Mouse (Mus musculus) liver, embryonic 11.5 days (tissue): ENCODE measurements at regions not wholly inside any gene's neighbourhood (a gene's known extent, or its start where the extent isn't known, plus 50 kb on each side); places are given as distances from the start of the nearest gene placed in this dataset.

Experiments
- ATAC-seq: fragments of 200-750 bp; cut with Nextera tagmentation; replicated peaks from 2 replicates; pipeline ENCODE4 v1.8.0; 2017; ENCODE audit warnings: moderate number of reproducible peaks, mild to moderate bottlenecking, moderate TSS enrichment, moderate library complexity; ENCODE audit not compliant: low FRiP score
- DNase-seq: peaks from one replicate; pipeline ENCODE4 v3.0.0-alpha.2; 2017; ENCODE audit warnings: low spot score
- H3K27ac ChIP-seq: fragments of 300-500 bp; sonication (generic); 2 replicates; pipeline ENCODE4 v1.5.1; 2014; ENCODE audit warnings: mild to moderate bottlenecking, low read depth, low read length, control low read depth
- H3K27me3 ChIP-seq: fragments of 300-500 bp; sonication (generic); replicated peaks from 2 replicates; pipeline ENCODE4 v1.6.1; 2014; ENCODE audit warnings: low read length, mixed read lengths; ENCODE audit not compliant: control insufficient read depth, insufficient read depth
- H3K36me3 ChIP-seq: fragments of 300-500 bp; sonication (generic); 2 replicates; pipeline ENCODE4 v1.6.1; 2014; ENCODE audit warnings: mild to moderate bottlenecking, low read length, moderate library complexity, mixed read lengths; ENCODE audit not compliant: control insufficient read depth, insufficient read depth
- H3K4me1 ChIP-seq: fragments of 300-500 bp; sonication (generic); replicated peaks from 2 replicates; pipeline ENCODE4 v1.6.1; 2014; ENCODE audit warnings: low read length, mixed read lengths; ENCODE audit not compliant: control insufficient read depth, insufficient read depth
- H3K4me2 ChIP-seq: fragments of 300-500 bp; sonication (generic); 2 replicates; pipeline ENCODE4 v1.6.1; 2014; ENCODE audit warnings: mild to moderate bottlenecking, control low read depth, moderate library complexity
- H3K4me3 ChIP-seq: fragments of 300-500 bp; sonication (generic); 2 replicates; pipeline ENCODE4 v1.5.1; 2014; ENCODE audit warnings: low read depth, low read length, control low read depth
- H3K9ac ChIP-seq: fragments of 300-500 bp; sonication (generic); 2 replicates; pipeline ENCODE4 v1.6.1; 2014; ENCODE audit warnings: low read depth, low read length, control low read depth
- H3K9me3 ChIP-seq: fragments of 300-500 bp; sonication (generic); 2 replicates; pipeline ENCODE4 v1.6.1; 2016; ENCODE audit warnings: low read length, inconsistent platforms, mixed read lengths; ENCODE audit not compliant: control insufficient read depth
- WGBS: fragments of 180-500 bp; shearing (Covaris S2); extraction: QIAGEN DNeasy Blood & Tissue Kit; methylation state at CpG from one replicate; pipeline ENCODE4 v1.1.7; 2014; 5-methylcytosine and 5-hydroxymethylcytosine counted together

DNA sequence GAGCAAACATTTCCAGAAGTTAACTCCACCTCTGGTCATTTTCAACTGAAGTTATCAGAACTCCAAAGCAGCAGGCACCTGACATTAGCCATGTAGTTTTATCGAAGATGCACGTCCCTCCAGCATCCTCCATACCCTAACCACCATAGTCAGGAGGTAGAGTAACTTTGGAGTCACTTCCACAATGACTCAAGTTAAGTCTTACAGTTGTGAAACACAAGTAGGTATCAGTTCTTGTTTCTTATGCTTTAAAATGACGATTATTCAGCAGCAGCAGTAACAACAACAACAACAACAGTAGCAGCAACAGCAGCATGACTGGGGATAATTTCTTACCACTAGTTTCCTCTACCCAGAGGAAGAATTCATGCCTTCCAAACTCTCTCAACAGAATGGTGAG is 51.3 kb upstream of the Tank start:
- Histone ChIP-seq H3K27me3 (no peaks in the 10 kb centered on the region), H3K4me1 (0 out of 2 replicates have a peak, but pooled peaks cover 2% of the 10 kb centered on the region), H3K4me3 (no peak overlapping the region), H3K27ac (no peak overlapping the region), H3K36me3 (no peaks in the 10 kb centered on the region), H3K9ac (no peak overlapping the region), H3K4me2 (no peak overlapping the region), H3K9me3 (no peaks in the 10 kb centered on the region)
- no peak for DNase-seq
- no peak for ATAC-seq
- WGBS = 81% methylated on average over 3 of the region's 3 CpGs

DNA sequence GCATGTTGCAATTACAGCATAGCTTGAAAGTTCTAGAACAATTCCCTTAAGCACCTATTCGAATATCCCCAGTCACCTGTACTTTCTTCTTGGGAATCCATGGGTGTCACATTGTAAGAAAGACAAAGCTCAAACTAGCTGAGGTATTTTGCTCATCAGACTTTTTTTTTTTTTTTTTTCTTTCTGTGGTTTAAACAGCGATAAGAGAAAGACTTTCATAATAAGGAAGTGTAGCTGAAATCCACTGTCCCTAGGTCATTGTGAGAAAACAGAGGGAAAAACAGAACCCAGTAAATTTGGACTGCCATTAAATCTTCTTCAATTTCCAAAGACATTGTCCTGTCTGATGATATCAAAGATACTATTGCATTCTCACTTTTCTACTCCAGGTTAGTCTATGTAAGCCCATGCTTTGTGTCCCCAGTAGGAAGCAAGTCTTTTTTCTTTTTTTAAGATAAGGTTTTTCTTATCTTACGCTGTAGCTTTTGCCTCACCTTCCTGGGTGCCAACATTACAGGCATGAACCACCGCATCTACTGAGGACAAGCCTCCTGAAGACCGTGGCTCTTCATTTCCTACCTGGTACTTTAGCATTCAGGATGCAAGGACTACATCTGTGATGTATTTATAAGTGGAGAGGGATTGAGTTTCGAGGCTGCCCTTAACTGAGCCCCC is 54.2 kb upstream of the Tank start:
- no peaks in the 10 kb centered on the region for H3K27me3 ChIP-seq
- H3K27ac ChIP-seq = no peak overlapping the region
- H3K9ac ChIP-seq = no peak overlapping the region
- no peak overlapping the region for H3K4me3 ChIP-seq
- 0 out of 2 replicates have a peak, but pooled peaks cover 2% of the 10 kb centered on the region for H3K4me1 ChIP-seq
- no peaks in the 10 kb centered on the region for H3K9me3 ChIP-seq
- H3K4me2 ChIP-seq = no peak overlapping the region
- no peak for ATAC-seq
- no peaks in the 10 kb centered on the region for H3K36me3 ChIP-seq
- 73% methylated on average over 6 of the region's 6 CpGs for WGBS
- no peak for DNase-seq

DNA sequence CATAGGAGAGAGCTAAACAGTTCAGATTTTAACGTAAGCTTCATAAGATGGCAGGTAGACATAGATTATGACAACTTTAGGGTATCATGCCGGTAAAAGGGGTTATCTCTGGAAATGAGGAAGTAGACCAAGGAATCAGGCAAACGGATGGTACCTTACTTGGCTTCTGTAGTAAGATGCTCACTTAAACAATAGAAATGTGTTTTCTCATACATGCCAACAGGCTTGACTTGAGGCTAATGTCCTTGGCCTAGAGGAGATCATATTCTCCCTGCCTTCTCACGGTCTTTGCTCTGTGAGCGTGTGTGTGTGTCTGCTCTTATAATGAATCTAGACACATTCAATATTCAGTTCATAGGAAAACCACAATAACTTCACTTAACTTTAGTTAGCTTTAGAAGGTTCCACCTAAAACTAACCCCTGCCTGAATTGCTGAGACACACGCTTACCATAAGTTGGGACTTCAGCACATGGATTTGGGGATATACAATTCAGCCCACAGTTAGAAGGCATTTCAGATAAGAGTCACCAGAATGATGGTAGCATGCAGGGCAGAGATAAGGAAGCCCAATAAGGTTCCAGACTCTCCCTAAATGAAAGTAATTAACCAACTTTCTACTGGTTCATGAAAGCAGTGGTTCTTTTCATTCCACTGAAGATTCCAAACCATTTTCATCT is 63.8 kb upstream of the Tank start:
- no peak overlapping the region for H3K4me3 ChIP-seq
- ATAC-seq (peak; percentile 88), DNase-seq (no peak)
- H3K9ac ChIP-seq = no peak overlapping the region
- no peaks in the 10 kb centered on the region for H3K27me3 ChIP-seq
- no peaks in the 10 kb centered on the region for H3K36me3 ChIP-seq
- H3K4me2 ChIP-seq = peak overlapping the region; percentile 11
- H3K9me3 ChIP-seq = no peaks in the 10 kb centered on the region
- WGBS = 44% methylated on average over 6 of the region's 6 CpGs
- H3K4me1 ChIP-seq = peaks cover 15% of the 10 kb centered on the region
- peak overlapping the region; percentile 71 for H3K27ac ChIP-seq

DNA sequence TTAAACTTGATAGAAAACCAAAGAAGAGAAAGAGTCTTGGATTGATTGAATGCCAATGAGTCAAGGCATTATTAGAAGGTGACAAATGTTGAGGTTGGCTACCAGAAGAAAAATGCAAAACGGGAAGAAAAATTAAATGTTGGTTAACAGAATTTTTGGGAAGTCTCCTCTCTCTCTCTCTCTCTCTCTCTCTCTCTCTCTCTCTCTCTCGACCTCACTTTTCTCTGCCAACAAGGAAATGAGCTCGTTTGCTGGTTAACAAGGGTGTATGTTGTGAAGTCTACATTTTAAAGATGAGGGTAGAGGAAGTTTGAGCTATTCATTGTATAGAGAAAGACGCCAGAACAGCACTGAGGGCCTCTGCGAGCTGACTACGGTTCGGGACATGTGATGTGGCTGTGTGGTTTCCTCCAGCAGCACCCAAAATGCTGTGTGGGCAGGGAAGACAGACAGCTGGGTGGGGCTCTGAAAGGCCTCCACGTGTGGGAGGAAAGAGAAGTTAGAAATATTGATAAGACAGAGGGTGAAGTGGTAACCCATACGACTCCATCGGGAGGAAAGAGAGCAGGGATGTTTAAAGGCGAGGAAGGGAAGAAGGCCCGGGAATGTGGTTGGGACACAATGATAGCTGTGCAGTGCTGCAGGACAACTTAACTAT is 64.5 kb upstream of the Tank start:
- Histone ChIP-seq H3K9me3 (no peaks in the 10 kb centered on the region), H3K9ac (no peak overlapping the region), H3K27me3 (no peaks in the 10 kb centered on the region), H3K4me1 (peaks cover 15% of the 10 kb centered on the region), H3K36me3 (no peaks in the 10 kb centered on the region), H3K27ac (peak overlapping the region; percentile 71), H3K4me3 (no peak overlapping the region), H3K4me2 (peak overlapping the region; percentile 11)
- ATAC-seq (peak; percentile 93), DNase-seq (peak; percentile 39)
- 36% methylated on average over 12 of the region's 12 CpGs for WGBS

DNA sequence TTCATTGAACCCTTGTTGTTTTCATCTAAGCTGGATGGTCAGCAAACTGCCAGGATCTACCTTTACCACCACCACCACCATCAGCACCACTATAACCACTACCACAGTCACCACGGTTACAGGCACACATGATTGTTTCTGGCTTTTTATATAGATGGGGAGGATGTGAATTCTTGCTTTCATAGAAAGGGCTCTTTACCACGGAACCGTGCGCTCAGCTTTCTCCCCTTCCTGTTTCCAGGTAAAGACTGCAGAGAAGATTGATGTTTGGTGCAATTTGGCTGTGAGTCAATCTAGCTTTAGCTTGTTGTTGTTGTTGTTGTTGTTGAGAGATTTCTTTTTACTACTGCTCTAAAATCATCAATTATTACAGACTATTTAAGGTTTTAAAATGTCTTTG is 74.8 kb upstream of the Tank start:
- Histone ChIP-seq H3K27me3 (no peaks in the 10 kb centered on the region), H3K9ac (no peak overlapping the region), H3K4me1 (no peaks in the 10 kb centered on the region), H3K4me2 (no peak overlapping the region), H3K27ac (no peak overlapping the region), H3K36me3 (no peaks in the 10 kb centered on the region), H3K4me3 (no peak overlapping the region), H3K9me3 (no peaks in the 10 kb centered on the region)
- WGBS = 89% methylated on average over 4 of the region's 4 CpGs
- no peak for ATAC-seq
- no peak for DNase-seq

DNA sequence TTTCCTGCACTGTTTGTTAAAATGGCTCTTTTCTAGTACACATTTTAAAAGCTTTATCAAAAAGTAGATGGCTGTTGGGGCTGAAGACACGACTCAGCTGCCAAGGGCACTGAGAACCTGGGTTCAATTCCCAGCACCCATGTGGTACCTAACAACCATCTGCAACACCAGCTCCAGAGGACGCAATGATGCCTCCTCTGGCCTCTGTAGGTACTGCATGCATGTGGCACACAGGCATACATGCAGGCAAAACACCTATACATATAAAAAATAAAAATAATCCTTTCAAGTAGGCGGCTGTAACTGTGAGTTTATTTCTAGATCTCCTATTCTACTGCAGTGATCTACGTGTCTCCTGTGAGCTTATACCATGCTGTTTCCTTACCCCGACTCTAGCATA is 76.5 kb upstream of the Tank start:
- no peaks in the 10 kb centered on the region for H3K36me3 ChIP-seq
- H3K27ac ChIP-seq = no peak overlapping the region
- WGBS = 87% methylated on average over 5 of the region's 5 CpGs
- H3K4me3 ChIP-seq = no peak overlapping the region
- DNase-seq (no peak), ATAC-seq (no peak)
- no peaks in the 10 kb centered on the region for H3K4me1 ChIP-seq
- no peaks in the 10 kb centered on the region for H3K9me3 ChIP-seq
- H3K27me3 ChIP-seq = no peaks in the 10 kb centered on the region
- no peak overlapping the region for H3K4me2 ChIP-seq
- no peak overlapping the region for H3K9ac ChIP-seq

DNA sequence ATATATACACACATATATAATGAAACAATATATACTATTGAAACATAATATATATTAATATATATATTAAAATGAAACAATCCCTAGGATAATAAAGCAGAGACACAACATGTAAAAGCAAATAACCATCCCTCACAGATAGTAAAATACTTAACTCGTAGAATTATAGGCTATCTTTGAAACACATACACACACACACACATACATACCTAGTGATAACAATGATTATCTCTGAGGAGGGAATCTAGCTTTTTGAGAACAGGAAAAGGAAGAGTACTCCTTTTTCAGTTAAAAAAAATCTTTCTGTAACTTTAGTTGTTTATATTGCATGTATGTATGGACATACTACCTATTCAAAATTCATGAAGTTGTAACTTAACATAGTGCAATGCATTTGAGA is 79.1 kb upstream of the Tank start:
- DNase-seq = no peak
- Histone ChIP-seq H3K4me1 (no peaks in the 10 kb centered on the region), H3K4me3 (no peak overlapping the region), H3K27me3 (no peaks in the 10 kb centered on the region), H3K36me3 (no peaks in the 10 kb centered on the region), H3K27ac (no peak overlapping the region), H3K9me3 (no peaks in the 10 kb centered on the region), H3K9ac (no peak overlapping the region), H3K4me2 (no peak overlapping the region)
- WGBS = 41% methylated on average over 1 of the region's 1 CpGs
- peak; percentile 62; the same call in 1 of the 2 replicates for ATAC-seq

DNA sequence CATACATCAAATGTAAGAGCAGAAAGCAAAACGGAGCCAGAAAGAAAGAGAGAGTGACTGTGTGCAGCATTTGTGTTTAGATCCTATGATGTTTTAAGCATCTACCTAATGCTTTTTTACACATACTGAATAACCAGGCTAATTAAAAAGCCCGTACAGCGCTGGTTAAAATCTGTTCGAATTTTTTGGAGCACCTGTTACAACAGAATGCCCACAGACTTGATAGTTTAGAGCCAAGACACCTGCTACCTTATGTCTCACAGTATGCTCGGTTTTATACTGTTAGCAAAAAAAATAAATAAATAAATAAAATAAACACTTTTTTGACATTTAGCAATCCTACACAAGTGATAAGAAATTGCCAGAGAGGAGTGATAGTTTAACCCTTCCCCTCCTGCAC is 80.5 kb upstream of the Tank start:
- DNase-seq (no peak), ATAC-seq (no peak)
- H3K27ac ChIP-seq = no peak overlapping the region
- no peaks in the 10 kb centered on the region for H3K4me1 ChIP-seq
- H3K27me3 ChIP-seq = no peaks in the 10 kb centered on the region
- no peak overlapping the region for H3K4me3 ChIP-seq
- H3K4me2 ChIP-seq = no peak overlapping the region
- no peaks in the 10 kb centered on the region for H3K36me3 ChIP-seq
- 68% methylated on average over 5 of the region's 5 CpGs for WGBS
- no peaks in the 10 kb centered on the region for H3K9me3 ChIP-seq
- no peak overlapping the region for H3K9ac ChIP-seq
